Mouse (Mus musculus) heart, embryonic 15.5 days (tissue): Measurements from ENCODE around the gene Tmsb10. TPM values are rescaled to one million over a fixed set of nuclear protein-coding genes. Genes with fewer than 3 reads are reported as not detected.

Experiments
- ATAC-seq: fragments of 200-750 bp; cut with Nextera tagmentation; replicated peaks from 2 replicates; pipeline ENCODE4 v1.8.0; 2017; ENCODE audit warnings: low read depth, moderate TSS enrichment; ENCODE audit not compliant: insufficient number of reproducible peaks, insufficient read depth, low FRiP score
- H3K27ac ChIP-seq: fragments of 300-500 bp; sonication (generic); 2 replicates; pipeline ENCODE4 v1.5.1; 2015; ENCODE audit warnings: mild to moderate bottlenecking, inconsistent platforms
- H3K27me3 ChIP-seq: fragments of 300-500 bp; sonication (generic); 2 replicates; pipeline ENCODE4 v1.6.1; 2015; ENCODE audit warnings: inconsistent platforms
- H3K36me3 ChIP-seq: fragments of 300-500 bp; sonication (generic); 2 replicates; pipeline ENCODE4 v1.6.1; 2015; ENCODE audit warnings: mild to moderate bottlenecking, inconsistent platforms
- H3K4me1 ChIP-seq: fragments of 300-500 bp; sonication (generic); replicated peaks from 2 replicates; pipeline ENCODE4 v1.6.1; 2015; ENCODE audit warnings: inconsistent platforms
- H3K4me2 ChIP-seq: fragments of 300-500 bp; sonication (generic); 2 replicates; pipeline ENCODE4 v1.6.1; 2015; ENCODE audit warnings: inconsistent platforms, mild to moderate bottlenecking, moderate library complexity
- H3K4me3 ChIP-seq: fragments of 300-500 bp; sonication (generic); 2 replicates; pipeline ENCODE4 v1.5.1; 2015; ENCODE audit warnings: mild to moderate bottlenecking, inconsistent platforms
- H3K9ac ChIP-seq: fragments of 300-500 bp; sonication (generic); 2 replicates; pipeline ENCODE4 v1.6.1; 2015; ENCODE audit warnings: mild to moderate bottlenecking, inconsistent platforms
- H3K9me3 ChIP-seq: fragments of 300-500 bp; sonication (generic); replicated peaks from 2 replicates; pipeline ENCODE4 v1.6.1; 2016; ENCODE audit warnings: inconsistent platforms
- WGBS: fragments of 180-500 bp; shearing (Covaris S2); methylation state at CpG from one replicate; pipeline ENCODE4 v1.1.7; 2015; ENCODE audit warnings: mixed read lengths; 5-methylcytosine and 5-hydroxymethylcytosine counted together
- polyA plus RNA-seq: library from polyadenylated mRNA; unstranded; fragments of >200 nt; fragmentation: Nextera tagmentation; extraction: Ambion mirVana; gene quantifications from 2 replicates; pipeline ENCODE4 v1.2.1, GENCODE M21; 2015

The Tmsb10 gene
- polyA plus RNA-seq, 1 experiment from 2014 or later: 1,510 TPM

DNA sequence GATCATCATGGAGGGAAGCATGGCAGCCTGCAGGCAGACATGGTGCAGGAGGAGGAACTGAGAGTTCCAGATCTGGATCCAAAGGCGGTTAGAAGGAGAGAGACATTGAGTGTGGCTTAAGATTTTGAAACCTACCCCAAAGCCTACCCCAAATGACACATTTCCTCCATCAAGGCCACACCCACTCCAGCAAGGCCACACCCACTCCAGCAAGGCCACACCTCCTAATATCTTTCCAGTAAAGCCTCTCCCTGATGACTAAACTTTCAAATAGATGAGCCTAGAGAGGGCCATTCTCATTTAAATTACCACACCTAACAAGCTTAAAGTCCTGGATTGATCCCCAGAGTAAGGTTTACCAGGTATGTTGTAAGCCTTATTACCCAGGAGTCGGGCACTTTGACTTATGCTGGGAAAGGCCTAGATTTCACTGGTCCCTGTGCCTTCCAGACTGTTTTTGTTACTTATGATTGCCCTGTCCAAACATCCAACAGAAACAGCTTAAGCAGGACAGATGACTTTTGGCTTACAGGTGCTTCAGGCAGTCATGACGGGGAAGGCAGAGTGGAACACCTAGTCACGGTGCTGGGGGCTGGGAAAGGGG is 28.7 kb downstream of the Tmsb10 start:
- ATAC-seq: no peak
- Histone ChIP-seq H3K4me1 (peaks cover 11% of the 10 kb centered on the region), H3K27ac (no peak overlapping the region), H3K9ac (no peak overlapping the region), H3K4me3 (no peak overlapping the region), H3K27me3 (no peaks in the 10 kb centered on the region), H3K36me3 (no peaks in the 10 kb centered on the region), H3K4me2 (no peak overlapping the region), H3K9me3 (no peaks in the 10 kb centered on the region)
- WGBS: 85% methylated on average over 4 of the region's 4 CpGs

DNA sequence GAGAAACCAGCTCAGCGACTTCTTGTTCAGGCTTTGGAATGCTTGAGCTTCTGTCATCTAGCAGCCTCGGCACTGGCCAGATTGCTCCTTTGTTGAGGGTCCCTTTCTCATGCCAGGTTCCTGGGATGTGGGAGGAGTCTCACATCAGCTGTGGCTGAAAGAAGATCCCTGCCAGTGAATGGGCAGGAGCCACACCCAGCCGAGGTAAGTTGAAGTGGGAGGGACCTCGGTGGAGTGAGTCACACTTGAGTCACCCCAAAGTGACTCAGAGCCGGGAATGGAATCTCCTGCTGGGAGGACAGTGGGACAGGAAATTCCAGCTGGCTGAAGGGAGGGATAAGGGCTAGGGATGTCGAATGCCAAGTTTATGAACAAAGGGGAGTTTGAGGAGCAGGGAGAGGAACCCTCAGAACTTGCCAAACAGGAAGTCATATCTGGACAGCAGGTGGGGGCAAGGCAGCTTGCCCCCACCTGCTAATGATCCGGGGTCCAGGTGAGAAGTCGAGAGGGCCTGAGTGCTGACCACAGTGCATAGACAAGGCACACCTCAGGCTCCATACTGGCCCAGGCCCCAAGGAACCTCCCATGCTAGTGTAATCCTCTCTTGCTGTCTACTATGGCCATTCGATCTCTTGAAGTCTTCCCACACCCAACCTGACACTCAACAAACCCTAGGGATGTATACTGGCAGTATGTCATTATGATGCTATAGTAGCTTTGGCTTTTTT is 31.6 kb downstream of the Tmsb10 start:
- Histone ChIP-seq H3K27me3 (no peaks in the 10 kb centered on the region), H3K4me1 (peaks cover 11% of the 10 kb centered on the region), H3K9me3 (no peaks in the 10 kb centered on the region), H3K4me2 (peak overlapping the region; percentile 45), H3K27ac (peak overlapping the region; percentile 45), H3K4me3 (no peak overlapping the region), H3K36me3 (no peaks in the 10 kb centered on the region), H3K9ac (no peak overlapping the region)
- peak; percentile 88 for ATAC-seq
- WGBS: 12% methylated on average over 9 of the region's 9 CpGs

DNA sequence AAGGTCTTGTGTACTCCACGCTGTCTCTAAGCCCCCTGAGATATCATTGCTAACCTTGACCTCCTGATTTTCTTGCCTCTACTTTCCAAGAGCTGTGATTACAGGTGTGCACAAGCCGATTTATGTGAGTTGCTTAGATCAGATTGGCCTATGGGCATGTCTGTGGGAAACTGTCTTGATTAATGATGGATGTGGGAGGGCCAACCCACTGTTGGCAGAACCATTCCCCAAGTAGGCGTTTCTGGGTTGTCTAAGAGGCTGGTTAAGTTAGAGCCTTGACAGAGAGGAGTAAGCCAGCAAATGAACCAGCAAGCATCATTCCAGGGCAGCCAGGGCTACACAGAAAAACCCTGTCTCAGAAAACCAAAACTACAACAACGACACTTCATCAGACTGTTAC is 32.5 kb downstream of the Tmsb10 start:
- Histone ChIP-seq H3K4me3 (no peak overlapping the region), H3K27me3 (no peaks in the 10 kb centered on the region), H3K4me1 (peaks cover 11% of the 10 kb centered on the region), H3K9ac (no peak overlapping the region), H3K9me3 (no peaks in the 10 kb centered on the region), H3K4me2 (no peak overlapping the region), H3K27ac (peak overlapping the region; percentile 45; the same call in 1 of the 2 replicates), H3K36me3 (no peaks in the 10 kb centered on the region)
- ATAC-seq: no peak
- WGBS: 82% methylated on average over 4 of the region's 4 CpGs

DNA sequence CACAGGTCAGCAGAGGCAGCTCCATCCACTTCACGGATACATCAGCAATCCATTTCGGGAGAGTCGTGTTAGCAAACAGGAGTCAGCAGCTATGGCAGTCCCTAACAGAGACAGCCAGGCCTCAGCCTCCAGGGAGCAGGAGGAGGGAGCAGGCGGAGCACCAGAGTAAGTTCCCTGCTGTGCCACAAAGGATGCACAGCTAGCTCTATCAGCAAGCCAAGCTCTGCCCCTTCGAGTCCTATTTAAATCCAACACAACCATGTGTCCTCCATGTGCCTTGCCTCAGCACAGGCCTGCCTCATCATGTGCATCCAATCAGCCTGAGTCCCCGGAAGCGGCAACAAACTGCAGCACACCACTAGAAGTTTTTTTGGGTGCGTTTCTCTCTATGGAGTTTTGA is 35.2 kb downstream of the Tmsb10 start:
- Histone ChIP-seq H3K27ac (no peak overlapping the region), H3K4me2 (no peak overlapping the region), H3K36me3 (no peaks in the 10 kb centered on the region), H3K9me3 (no peaks in the 10 kb centered on the region), H3K27me3 (no peaks in the 10 kb centered on the region), H3K4me3 (no peak overlapping the region), H3K4me1 (peaks cover 11% of the 10 kb centered on the region), H3K9ac (no peak overlapping the region)
- WGBS: 77% methylated on average over 8 of the region's 8 CpGs
- no peak for ATAC-seq

DNA sequence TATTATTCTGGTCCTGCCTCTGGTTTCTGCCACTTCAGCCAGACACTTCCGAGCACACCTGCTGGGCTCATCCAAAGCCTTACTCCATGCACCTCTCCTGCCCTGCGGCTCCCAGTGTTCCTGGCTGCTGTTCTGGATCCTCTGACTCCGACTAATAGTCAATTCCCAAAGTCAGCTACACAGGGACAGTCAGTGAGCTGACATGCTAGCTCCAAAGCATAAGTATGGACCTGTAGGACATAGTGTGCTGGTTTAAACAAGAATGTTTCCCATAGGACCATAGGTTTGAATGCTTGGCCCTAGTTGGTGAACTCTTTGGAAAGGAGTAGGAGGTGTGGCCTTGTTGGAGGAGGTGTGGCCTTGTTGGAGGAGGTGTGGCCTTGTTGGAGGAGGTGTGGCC is 37.5 kb downstream of the Tmsb10 start:
- H3K36me3 ChIP-seq: no peaks in the 10 kb centered on the region
- H3K9ac ChIP-seq: no peak overlapping the region
- H3K27me3 ChIP-seq: no peaks in the 10 kb centered on the region
- no peaks in the 10 kb centered on the region for H3K9me3 ChIP-seq
- no peak for ATAC-seq
- no peaks in the 10 kb centered on the region for H3K4me1 ChIP-seq
- no peak overlapping the region for H3K4me2 ChIP-seq
- WGBS: 88% methylated on average over 3 of the region's 3 CpGs
- no peak overlapping the region for H3K27ac ChIP-seq
- no peak overlapping the region for H3K4me3 ChIP-seq

DNA sequence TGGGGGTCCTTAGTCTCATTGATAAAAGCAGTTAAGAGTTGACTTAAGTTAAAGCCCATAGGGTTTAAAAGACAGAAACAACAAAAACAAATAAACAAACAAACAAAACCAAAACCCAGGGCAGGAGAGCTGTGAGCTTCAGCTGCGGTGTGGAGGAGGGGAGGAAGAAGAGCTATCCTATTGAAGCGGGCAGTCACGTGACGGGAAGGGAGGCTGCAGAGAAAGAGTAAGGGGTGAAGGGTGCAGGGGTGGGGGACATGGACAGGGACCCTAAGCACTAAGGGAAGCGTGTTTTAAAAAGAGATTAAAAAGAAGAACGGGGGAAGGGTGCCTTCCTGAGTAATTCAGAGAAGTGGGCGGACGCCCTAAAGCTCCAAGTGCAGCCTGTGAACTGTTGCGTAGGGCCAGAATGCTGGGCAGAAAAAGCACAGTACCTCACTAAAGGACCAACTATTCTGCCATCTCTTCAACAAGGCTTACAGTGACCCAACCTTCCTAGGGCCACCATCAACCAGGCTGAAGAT is 40.0 kb downstream of the Tmsb10 start:
- no peaks in the 10 kb centered on the region for H3K9me3 ChIP-seq
- H3K27ac ChIP-seq: no peak overlapping the region
- H3K27me3 ChIP-seq: no peaks in the 10 kb centered on the region
- ATAC-seq: no peak
- H3K4me1 ChIP-seq: no peaks in the 10 kb centered on the region
- H3K4me3 ChIP-seq: no peak overlapping the region
- H3K9ac ChIP-seq: no peak overlapping the region
- no peaks in the 10 kb centered on the region for H3K36me3 ChIP-seq
- H3K4me2 ChIP-seq: no peak overlapping the region
- WGBS: 75% methylated on average over 9 of the region's 9 CpGs

DNA sequence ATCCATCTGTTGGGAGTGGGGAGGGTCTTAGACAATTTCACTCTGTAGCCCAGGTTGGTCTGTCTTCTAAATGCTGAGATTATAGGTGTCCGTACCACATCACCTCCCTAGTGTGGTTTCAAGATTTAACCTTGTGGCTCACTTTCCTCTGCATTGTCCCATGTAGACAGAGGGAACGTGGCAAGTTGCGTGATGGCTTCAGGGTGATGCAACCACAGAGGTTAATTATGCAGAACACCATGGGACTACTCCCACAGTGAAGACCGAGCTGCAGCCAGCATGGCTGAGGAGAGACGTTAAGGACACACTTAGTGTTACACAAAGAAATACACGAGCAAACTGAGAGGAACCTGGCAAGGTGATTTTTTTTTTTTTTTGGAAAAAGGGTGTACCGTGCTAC is 42.2 kb downstream of the Tmsb10 start:
- WGBS: 83% methylated on average over 7 of the region's 7 CpGs
- no peak for ATAC-seq

DNA sequence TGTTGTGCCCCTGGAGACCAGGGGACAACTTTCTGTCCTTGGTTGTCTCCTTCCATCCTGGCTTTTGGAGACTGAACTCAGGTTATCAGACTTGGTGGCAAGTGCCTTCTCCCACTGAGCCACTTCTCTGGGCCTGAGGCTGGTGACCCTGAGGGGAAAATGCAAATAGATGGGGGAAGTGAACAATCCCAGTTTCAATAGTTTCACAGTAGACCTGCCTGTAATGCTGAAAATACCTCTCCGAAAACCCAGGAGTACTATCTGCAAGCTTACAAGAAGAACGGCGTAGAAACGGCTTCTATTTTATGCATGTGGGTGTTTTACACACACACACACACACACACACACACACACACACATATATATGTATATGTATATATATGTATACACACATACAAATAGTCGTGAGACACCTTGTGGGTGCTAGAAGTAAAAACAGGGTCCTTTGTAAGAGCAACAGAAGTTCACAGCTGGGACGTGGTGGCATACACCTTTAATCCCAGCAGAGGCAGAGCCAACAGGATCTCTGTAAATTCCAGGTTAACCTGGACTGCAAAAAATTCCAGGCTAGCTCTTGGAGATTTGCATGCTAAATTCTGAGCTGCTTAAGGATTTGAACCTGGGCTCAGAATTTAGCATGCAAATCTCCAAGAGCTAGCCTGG is 44.3 kb downstream of the Tmsb10 start:
- Histone ChIP-seq H3K4me2 (no peak overlapping the region), H3K4me1 (no peaks in the 10 kb centered on the region), H3K9ac (no peak overlapping the region), H3K36me3 (no peaks in the 10 kb centered on the region), H3K27ac (no peak overlapping the region), H3K9me3 (no peaks in the 10 kb centered on the region), H3K4me3 (no peak overlapping the region), H3K27me3 (no peaks in the 10 kb centered on the region)
- WGBS: 72% methylated on average over 6 of the region's 6 CpGs
- no peak for ATAC-seq

More for the DNA sequence above, 42.2 kb downstream of the Tmsb10 start:
- H3K4me1 ChIP-seq: no peaks in the 10 kb centered on the region
- no peaks in the 10 kb centered on the region for H3K36me3 ChIP-seq
- no peaks in the 10 kb centered on the region for H3K27me3 ChIP-seq
- no peak overlapping the region for H3K4me2 ChIP-seq
- H3K4me3 ChIP-seq: no peak overlapping the region
- no peaks in the 10 kb centered on the region for H3K9me3 ChIP-seq
- H3K9ac ChIP-seq: no peak overlapping the region
- H3K27ac ChIP-seq: no peak overlapping the region

DNA sequence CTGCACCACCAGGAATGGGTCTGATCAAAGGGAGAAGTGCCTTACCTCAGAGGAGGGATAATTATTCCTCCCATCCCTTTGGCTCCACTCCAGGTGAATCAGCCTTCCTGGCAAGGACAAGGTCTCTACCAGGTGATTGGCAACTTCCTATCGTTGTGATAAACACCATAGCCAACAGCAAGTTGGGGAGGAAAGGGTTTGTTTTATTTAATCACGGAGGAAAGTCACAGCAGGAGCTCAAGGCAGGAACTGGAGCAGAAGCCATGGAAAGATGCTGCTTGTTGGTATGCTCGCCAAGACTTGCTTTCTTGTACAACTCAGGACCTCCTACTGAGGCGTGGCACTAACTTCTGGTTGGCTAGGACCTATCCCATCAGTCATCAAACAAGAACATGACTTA is 47.3 kb downstream of the Tmsb10 start:
- H3K9ac ChIP-seq: no peak overlapping the region
- H3K9me3 ChIP-seq: no peaks in the 10 kb centered on the region
- no peak overlapping the region for H3K4me2 ChIP-seq
- ATAC-seq: no peak
- 56% methylated on average over 4 of the region's 4 CpGs for WGBS
- no peaks in the 10 kb centered on the region for H3K36me3 ChIP-seq
- H3K4me1 ChIP-seq: no peaks in the 10 kb centered on the region
- no peaks in the 10 kb centered on the region for H3K27me3 ChIP-seq
- H3K27ac ChIP-seq: no peak overlapping the region
- no peak overlapping the region for H3K4me3 ChIP-seq
